Mouse (Mus musculus) bone marrow macrophage, adult 2 months (primary cell): ENCODE measurements around the gene Stoml1. TPM values are rescaled to one million over a fixed set of nuclear protein-coding genes. Genes with fewer than 3 reads are reported as not detected.

Experiments used
- H3K27ac ChIP-seq: 2 replicates; pipeline ENCODE4 v1.5.1; 2012; ENCODE audit warnings: low read depth, low read length; ENCODE audit not compliant: insufficient read depth
- H3K4me1 ChIP-seq: 2 replicates; pipeline ENCODE4 v1.6.1; 2012; ENCODE audit warnings: low read length; ENCODE audit not compliant: control insufficient read depth, insufficient read depth
- H3K4me3 ChIP-seq: 2 replicates; pipeline ENCODE4 v1.5.1; 2012; ENCODE audit warnings: mild to moderate bottlenecking, low read length, moderate library complexity; ENCODE audit not compliant: insufficient read depth
- CTCF ChIP-seq: IDR thresholded peaks from 2 replicates; pipeline ENCODE4 v1.5.1; 2012; ENCODE audit warnings: low read depth, mild to moderate bottlenecking, low read length, moderate library complexity
- POLR2A ChIP-seq: IDR thresholded peaks from 2 replicates; pipeline ENCODE4 v1.6.1; 2012; ENCODE audit warnings: mild to moderate bottlenecking, low read depth, low read length, borderline replicate concordance
- polyA plus RNA-seq: library from polyadenylated mRNA; stranded (reverse); fragments of >200 nt; gene quantifications from 2 replicates; pipeline ENCODE4 v1.2.4, GENCODE M21; 2012; ENCODE audit not compliant: missing spikeins, insufficient read depth, insufficient read length

Gene Stoml1
- polyA plus RNA-seq, 1 experiment, result 21.3 TPM

GRCm38 (mm10) chr9:58299356-58299799 lies 46.4 kb downstream of the Stoml1 start:
- Histone ChIP-seq H3K27ac (no peak overlapping the region), H3K4me1 (no peaks in the 10 kb centered on the region), H3K4me3 (no peak overlapping the region)
- TF ChIP-seq CTCF (no peak), POLR2A (no peak)

DNA sequence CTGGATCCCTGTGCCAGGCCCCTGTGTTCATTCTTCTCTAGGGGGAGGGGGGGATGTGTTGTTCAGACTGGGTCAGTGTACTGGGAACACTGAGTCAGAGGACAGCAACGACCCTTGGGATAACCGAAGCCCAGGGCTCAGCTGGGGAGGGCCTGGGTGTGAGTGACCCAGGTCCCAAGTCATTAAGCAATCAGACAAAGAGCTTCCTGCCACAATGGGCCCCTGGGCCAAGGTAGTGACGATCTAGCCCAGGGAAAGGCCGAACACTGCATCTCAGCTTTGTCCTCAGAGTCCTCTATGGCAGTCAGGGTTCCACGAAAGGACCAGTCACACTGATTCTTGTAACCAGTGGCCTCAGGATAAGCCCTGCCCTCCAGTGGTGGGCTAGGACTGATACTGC lies 50.2 kb downstream of the Stoml1 start:
- TF ChIP-seq POLR2A, result no peak
- TF ChIP-seq CTCF, result no peak
- no peak overlapping the region for H3K27ac ChIP-seq
- H3K4me3 ChIP-seq, result no peak overlapping the region
- no peaks in the 10 kb centered on the region for H3K4me1 ChIP-seq

GRCm38 (mm10) chr9:58303599-58304271 lies 50.8 kb downstream of the Stoml1 start:
- no peak for TF ChIP-seq POLR2A
- no peak for TF ChIP-seq CTCF
- H3K4me1 ChIP-seq, result no peaks in the 10 kb centered on the region
- no peak overlapping the region for H3K4me3 ChIP-seq
- H3K27ac ChIP-seq, result no peak overlapping the region

GRCm38 (mm10) chr9:58305686-58306085 lies 52.7 kb downstream of the Stoml1 start:
- no peaks in the 10 kb centered on the region for H3K4me1 ChIP-seq
- no peak overlapping the region for H3K4me3 ChIP-seq
- H3K27ac ChIP-seq, result no peak overlapping the region
- no peak for TF ChIP-seq CTCF
- no peak for TF ChIP-seq POLR2A

DNA sequence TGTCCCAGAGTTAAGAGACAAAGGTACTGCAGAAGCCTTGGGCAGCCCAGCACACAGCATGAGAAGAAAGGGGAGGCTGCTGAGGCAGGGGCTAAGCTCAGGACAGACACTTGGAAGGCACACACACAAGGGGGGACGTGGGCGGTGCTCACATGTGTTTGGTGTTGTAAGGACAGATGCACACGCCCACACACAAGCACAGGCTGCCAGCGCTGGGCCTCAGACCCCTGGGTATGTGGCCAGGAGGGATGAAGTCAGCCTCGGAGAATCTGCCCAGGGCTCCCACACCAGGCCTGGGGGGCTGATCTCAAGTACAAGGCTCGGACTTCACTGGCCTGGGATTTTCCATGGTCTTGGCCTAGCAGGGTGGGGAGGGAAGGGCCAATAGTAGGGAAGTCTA lies 55.4 kb downstream of the Stoml1 start:
- TF ChIP-seq POLR2A (no peak), CTCF (no peak)
- H3K4me3 ChIP-seq, result no peak overlapping the region
- no peak overlapping the region for H3K27ac ChIP-seq
- no peaks in the 10 kb centered on the region for H3K4me1 ChIP-seq

DNA sequence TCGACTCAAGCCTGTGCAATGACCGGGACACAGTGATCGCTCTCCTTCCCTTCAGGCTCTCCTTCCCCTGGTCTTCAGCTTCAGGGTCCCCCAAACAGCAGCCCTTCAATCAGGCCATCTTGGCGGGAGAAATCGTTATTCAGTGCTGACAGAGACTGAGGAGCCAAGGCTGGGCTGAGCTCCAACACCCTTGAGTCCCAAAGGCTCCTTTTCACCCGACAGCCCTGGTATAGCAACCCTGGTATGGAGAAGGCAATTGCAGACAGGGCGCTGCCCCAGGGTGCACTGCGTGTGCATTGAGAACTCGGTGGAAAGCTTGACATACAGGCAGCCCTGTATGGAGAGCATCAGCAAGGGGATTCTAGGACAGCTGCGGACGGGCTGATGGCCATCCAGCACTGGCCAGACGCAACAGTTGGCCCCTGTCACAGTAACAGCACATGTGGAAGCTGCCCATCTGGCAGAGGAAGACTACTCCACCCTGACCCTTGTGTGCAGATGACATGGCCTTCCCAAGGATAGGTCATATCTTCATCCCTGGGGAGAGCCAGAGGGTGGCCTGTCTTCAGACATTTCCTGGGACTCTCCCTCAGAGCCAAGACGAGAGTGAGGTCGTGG lies 57.2 kb downstream of the Stoml1 start:
- Histone ChIP-seq H3K4me1 (no peaks in the 10 kb centered on the region), H3K27ac (no peak overlapping the region), H3K4me3 (no peak overlapping the region)
- no peak for TF ChIP-seq CTCF
- no peak for TF ChIP-seq POLR2A

DNA sequence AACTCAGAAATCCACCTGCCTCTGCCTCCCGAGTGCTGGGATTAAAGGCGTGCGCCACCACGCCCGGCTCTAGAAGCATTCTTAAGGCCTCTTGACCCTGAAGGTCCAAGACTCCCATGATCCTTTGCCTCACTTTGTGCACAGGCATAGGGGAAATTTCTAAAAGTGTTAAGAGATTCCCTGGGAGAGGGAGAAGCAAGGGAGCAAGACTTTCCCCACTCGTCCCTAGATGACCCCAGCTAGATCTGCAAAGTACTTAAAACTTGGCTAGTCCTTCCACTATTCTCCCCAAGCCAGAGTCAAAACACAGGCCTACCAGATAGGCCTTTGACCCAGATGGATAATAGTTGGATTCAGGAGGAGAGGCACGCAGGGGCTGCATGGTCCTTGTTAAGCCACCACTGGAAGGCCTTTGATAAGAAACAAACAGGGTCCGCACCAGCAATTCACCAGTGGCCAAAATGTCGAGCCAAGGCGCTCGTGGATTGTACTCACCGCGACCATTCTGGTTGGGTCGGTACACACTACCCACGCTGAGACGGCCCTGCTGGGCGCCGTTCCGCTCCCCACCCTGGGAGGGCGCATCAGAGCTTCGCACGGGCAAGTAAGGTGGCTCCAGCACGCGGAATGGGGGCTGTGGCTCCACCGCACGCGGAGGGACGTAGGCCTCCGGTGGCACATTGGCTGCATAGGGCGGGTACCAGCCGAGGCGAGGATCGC lies 58.4 kb downstream of the Stoml1 start:
- no peaks in the 10 kb centered on the region for H3K4me1 ChIP-seq
- no peak overlapping the region for H3K27ac ChIP-seq
- TF ChIP-seq CTCF (no peak), POLR2A (no peak)
- no peak overlapping the region for H3K4me3 ChIP-seq

Other genes starting within 250 kb of the Stoml1 start
- gene Cyp11a1, start 246.8 kb upstream of the Stoml1 start, polyA plus RNA-seq, result 0.36 TPM in 1 of 2 replicates, not detected in the other
- gene Stra6, start 189.4 kb upstream of the Stoml1 start, polyA plus RNA-seq, result not detected in 2 replicates
- not detected in 2 replicates for gene Ccdc33, start 134.3 kb upstream of the Stoml1 start, polyA plus RNA-seq
- not detected in 2 replicates for gene Islr, start 48.9 kb upstream of the Stoml1 start, polyA plus RNA-seq
- gene Islr2, start 48.8 kb upstream of the Stoml1 start, polyA plus RNA-seq, result not detected in 2 replicates
- gene Pml, start 3.4 kb upstream of the Stoml1 start, polyA plus RNA-seq, result 60.5 and 71.3 TPM in 2 replicates
- 1.5 and 1.8 TPM in 2 replicates for gene Loxl1, start 60.0 kb downstream of the Stoml1 start, polyA plus RNA-seq
- gene Tbc1d21, start 117.3 kb downstream of the Stoml1 start, polyA plus RNA-seq, result not detected in 2 replicates
- not detected in 2 replicates for gene Insyn1, start 235.4 kb downstream of the Stoml1 start, polyA plus RNA-seq